Mouse (Mus musculus) cerebellum, adult (tissue): ENCODE results near the gene Ski.

Source experiments
- ATAC-seq: cut with Nextera tagmentation; 2 replicates; pipeline ENCODE4 v1.9.2; 2017; ENCODE audit warnings: mild to moderate bottlenecking, moderate library complexity, mixed read lengths; ENCODE audit not compliant: insufficient number of reproducible peaks, low FRiP score, low TSS enrichment

Ski gene

GRCm38 (mm10) chr4:155117396-155117978 lies 104.9 kb downstream of the Ski start:
- ATAC-seq = no peak

GRCm38 (mm10) chr4:155116607-155117006 lies 105.8 kb downstream of the Ski start:
- no peak for ATAC-seq

- no peak for ATAC-seq
Measured at GRCm38 (mm10) chr4:155113766-155114410, 108.5 kb downstream of the Ski start.

GRCm38 (mm10) chr4:155109471-155109870 lies 112.9 kb downstream of the Ski start:
- no peak for ATAC-seq

GRCm38 (mm10) chr4:155107886-155108285 lies 114.5 kb downstream of the Ski start:
- ATAC-seq = no peak
